Mouse (Mus musculus): Measurements from ENCODE around the gene Ccdc113.

DNA sequence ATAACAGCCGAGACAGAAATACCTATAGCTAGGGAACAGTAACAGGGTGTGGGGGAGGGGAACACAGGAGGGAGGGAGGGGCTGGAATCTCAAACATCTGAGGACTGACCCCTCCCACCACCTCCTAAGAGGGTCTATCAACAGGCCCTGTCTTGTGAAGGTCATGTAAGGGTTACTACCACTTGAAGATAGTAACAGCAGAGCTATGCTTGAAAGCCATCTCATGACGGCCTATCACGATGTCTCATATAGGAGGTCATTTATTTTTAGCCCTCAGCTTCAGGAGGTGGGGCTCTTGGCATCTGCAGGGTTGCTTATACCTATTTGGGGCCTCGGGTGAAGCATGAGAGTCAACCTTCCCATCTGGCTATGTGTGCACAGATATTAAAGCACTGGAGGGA lies 63.0 kb downstream of the Ccdc113 start:
- TF ChIP-seq CTCF (conservative IDR thresholded peaks at IDR 0.05 in 1 of 2, IDR thresholded peaks at IDR 0.05 in 1 of 2; ENCODE audit: low read depth in 2 of 2, low read length in 2 of 2), result no peak
- no peak for TF ChIP-seq MYC (IDR thresholded peaks at IDR 0.05; ENCODE audit: low read depth, low read length)
- TF ChIP-seq ELF1 (IDR thresholded peaks at IDR 0.05; ENCODE audit: low read depth, low read length), result no peak
- no peak for TF ChIP-seq ZC3H11A (IDR thresholded peaks at IDR 0.05; ENCODE audit: low read depth, low read length)
- TF ChIP-seq MXI1 (IDR thresholded peaks at IDR 0.05; ENCODE audit: low read depth, low read length), result no peak
- no peak for TF ChIP-seq CHD1 (IDR thresholded peaks at IDR 0.05; ENCODE audit: low read depth, low read length)
- TF ChIP-seq TBP (conservative IDR thresholded peaks at IDR 0.05; ENCODE audit: low read depth, low read length), result no peak
- TF ChIP-seq ZNF384 (IDR thresholded peaks at IDR 0.05; ENCODE audit: low read depth, low read length), result no peak
- no peak for TF ChIP-seq EP300 (IDR thresholded peaks at IDR 0.05; ENCODE audit: low read length)
- TF ChIP-seq POLR2A (IDR thresholded peaks at IDR 0.05; ENCODE audit: low read depth, low read length), result no peak
- TF ChIP-seq USF2 (conservative IDR thresholded peaks at IDR 0.05; ENCODE audit: low read depth, low read length), result no peak
- TF ChIP-seq UBTF (IDR thresholded peaks at IDR 0.05; ENCODE audit: low read depth, low read length), result no peak

All from CH12.LX (cell line).